Mouse (Mus musculus): ENCODE measurements around the gene Ube3b. TPM values are rescaled to one million over a fixed set of nuclear protein-coding genes. Genes with fewer than 3 reads are reported as not detected.

Gene Ube3b
- polyA plus RNA-seq, 1 experiment from 2014 or later, result 41.1 TPM

GRCm38 (mm10) chr5:114374409-114375213, 5.8 kb upstream of the Ube3b start:
- H3K9me3 ChIP-seq, result no peaks in the 10 kb centered on the region
- H3K36me3 ChIP-seq, result peaks cover 66% of the 10 kb centered on the region
- H3K27me3 ChIP-seq (replicated peaks), result no peaks in the 10 kb centered on the region
- H3K4me1 ChIP-seq, result peaks cover 100% of the 10 kb centered on the region
- peak overlapping the region; percentile 68 for H3K27ac ChIP-seq (replicated peaks)
- H3K9ac ChIP-seq, result no peak overlapping the region
- no peak overlapping the region for H3K4me3 ChIP-seq
- ATAC-seq (ENCODE audit: extremely low read depth, insufficient number of reproducible peaks, low FRiP score, low TSS enrichment), result no peak
- 76% methylated on average over 23 of the region's 23 CpGs for WGBS
- peak overlapping the region; percentile 18 for H3K4me2 ChIP-seq

DNA sequence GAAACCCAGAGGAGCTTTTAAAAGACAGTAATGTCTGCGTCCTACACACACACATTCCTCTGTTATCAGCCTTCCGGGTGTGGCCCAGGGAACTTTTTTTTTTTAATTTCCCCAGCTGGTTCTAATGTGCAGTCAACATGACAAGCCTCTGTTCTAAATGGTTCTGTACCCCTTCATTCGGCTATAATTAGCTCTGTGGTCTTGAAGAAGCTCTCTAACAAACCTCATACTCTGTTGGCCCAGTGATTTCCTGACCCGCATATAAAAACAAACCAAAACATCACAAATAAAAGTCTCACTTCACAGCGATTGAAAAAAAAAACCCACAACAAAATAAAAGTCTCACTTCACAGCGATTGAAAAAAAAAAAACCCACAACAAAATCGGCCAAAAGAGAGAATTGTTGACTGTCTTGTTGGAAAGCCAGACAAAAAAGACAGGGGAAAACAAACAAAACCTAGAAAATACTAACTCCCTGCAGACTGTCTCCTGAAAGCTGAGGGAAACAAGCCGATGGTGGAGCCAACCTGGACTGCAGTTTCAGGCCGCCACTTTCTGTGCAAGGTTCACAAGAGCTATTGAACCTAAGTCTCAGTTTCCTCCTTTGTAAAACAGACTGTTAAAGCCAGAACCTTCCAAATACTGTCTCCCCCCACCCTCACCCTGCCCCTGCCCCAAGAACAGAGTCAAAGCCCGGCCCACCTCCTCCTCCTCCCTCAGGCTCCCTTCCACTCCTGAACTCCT, 2.1 kb upstream of the Ube3b start:
- no peak for ATAC-seq (ENCODE audit: extremely low read depth, insufficient number of reproducible peaks, low FRiP score, low TSS enrichment)
- H3K9ac ChIP-seq, result peak overlapping the region; percentile 98
- H3K4me1 ChIP-seq, result peaks cover 82% of the 10 kb centered on the region
- peak overlapping the region; percentile 92 for H3K27ac ChIP-seq (replicated peaks)
- H3K36me3 ChIP-seq, result peaks cover 34% of the 10 kb centered on the region
- peak overlapping the region; percentile 95 for H3K4me2 ChIP-seq
- peak overlapping the region; percentile 94 for H3K4me3 ChIP-seq
- no peaks in the 10 kb centered on the region for H3K27me3 ChIP-seq (replicated peaks)
- H3K9me3 ChIP-seq, result no peaks in the 10 kb centered on the region
- WGBS, result 35% methylated on average over 10 of the region's 10 CpGs

- Histone ChIP-seq H3K4me3 (peak overlapping the region; percentile 94), H3K27ac (replicated peaks) (peak overlapping the region; percentile 92), H3K27me3 (replicated peaks) (no peaks in the 10 kb centered on the region), H3K4me2 (peak overlapping the region; percentile 95), H3K36me3 (peaks cover 33% of the 10 kb centered on the region), H3K9ac (peak overlapping the region; percentile 98), H3K4me1 (peaks cover 80% of the 10 kb centered on the region), H3K9me3 (no peaks in the 10 kb centered on the region)
- no peak for ATAC-seq (ENCODE audit: extremely low read depth, insufficient number of reproducible peaks, low FRiP score, low TSS enrichment)
- WGBS, result 39% methylated on average over 6 of the region's 6 CpGs
Measured at GRCm38 (mm10) chr5:114378936-114379335, 1.5 kb upstream of the Ube3b start.

GRCm38 (mm10) chr5:114379763-114380162, 644 bp upstream of the Ube3b start:
- Histone ChIP-seq H3K4me2 (peak overlapping the region; percentile 95), H3K9ac (peak overlapping the region; percentile 98), H3K4me3 (peak overlapping the region; percentile 94), H3K27ac (replicated peaks) (peak overlapping the region; percentile 92), H3K4me1 (peaks cover 72% of the 10 kb centered on the region), H3K9me3 (no peaks in the 10 kb centered on the region), H3K27me3 (replicated peaks) (no peaks in the 10 kb centered on the region), H3K36me3 (peaks cover 33% of the 10 kb centered on the region)
- 2% methylated on average over 20 of the region's 20 CpGs for WGBS
- ATAC-seq (ENCODE audit: extremely low read depth, insufficient number of reproducible peaks, low FRiP score, low TSS enrichment), result no peak

DNA sequence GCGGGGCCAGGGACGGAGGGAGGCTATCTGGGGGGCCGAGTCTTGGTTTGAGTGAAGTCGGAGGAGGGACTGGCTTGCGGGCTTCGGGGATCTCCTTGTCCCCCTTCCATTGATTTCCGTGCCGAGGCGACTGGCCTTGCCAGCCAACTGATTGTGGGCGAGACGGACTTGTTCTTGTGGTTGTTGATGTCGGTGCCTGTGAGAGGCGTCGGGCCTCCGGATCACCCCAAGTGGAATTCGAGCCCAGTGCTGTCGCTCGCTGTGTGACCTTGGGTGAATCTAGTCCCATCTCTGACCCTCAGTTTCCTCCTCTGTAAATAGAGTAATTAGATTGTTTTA, 575 bp downstream of the Ube3b start:
- Histone ChIP-seq H3K27ac (replicated peaks) (peak overlapping the region; percentile 92), H3K9me3 (no peaks in the 10 kb centered on the region), H3K27me3 (replicated peaks) (no peaks in the 10 kb centered on the region), H3K9ac (peak overlapping the region; percentile 98), H3K4me1 (peaks cover 60% of the 10 kb centered on the region), H3K4me2 (peak overlapping the region; percentile 95), H3K36me3 (peaks cover 36% of the 10 kb centered on the region), H3K4me3 (peak overlapping the region; percentile 94)
- WGBS, result 0% methylated on average over 18 of the region's 18 CpGs
- ATAC-seq (ENCODE audit: extremely low read depth, insufficient number of reproducible peaks, low FRiP score, low TSS enrichment), result no peak

GRCm38 (mm10) chr5:114383184-114383904, 2.9 kb downstream of the Ube3b start:
- WGBS, result 72% methylated on average over 9 of the region's 9 CpGs
- Histone ChIP-seq H3K27ac (replicated peaks) (no peak overlapping the region), H3K4me1 (peaks cover 36% of the 10 kb centered on the region), H3K9ac (no peak overlapping the region), H3K27me3 (replicated peaks) (no peaks in the 10 kb centered on the region), H3K36me3 (peaks cover 53% of the 10 kb centered on the region), H3K4me2 (no peak overlapping the region), H3K4me3 (no peak overlapping the region), H3K9me3 (no peaks in the 10 kb centered on the region)
- ATAC-seq (ENCODE audit: extremely low read depth, insufficient number of reproducible peaks, low FRiP score, low TSS enrichment), result no peak

GRCm38 (mm10) chr5:114384448-114384847, 4.0 kb downstream of the Ube3b start:
- no peak overlapping the region for H3K4me2 ChIP-seq
- WGBS, result 89% methylated on average over 8 of the region's 8 CpGs
- H3K4me1 ChIP-seq, result peaks cover 25% of the 10 kb centered on the region
- peaks cover 64% of the 10 kb centered on the region for H3K36me3 ChIP-seq
- no peak for ATAC-seq (ENCODE audit: extremely low read depth, insufficient number of reproducible peaks, low FRiP score, low TSS enrichment)
- H3K9ac ChIP-seq, result no peak overlapping the region
- H3K4me3 ChIP-seq, result no peak overlapping the region
- no peaks in the 10 kb centered on the region for H3K9me3 ChIP-seq
- H3K27me3 ChIP-seq (replicated peaks), result no peaks in the 10 kb centered on the region
- no peak overlapping the region for H3K27ac ChIP-seq (replicated peaks)

DNA sequence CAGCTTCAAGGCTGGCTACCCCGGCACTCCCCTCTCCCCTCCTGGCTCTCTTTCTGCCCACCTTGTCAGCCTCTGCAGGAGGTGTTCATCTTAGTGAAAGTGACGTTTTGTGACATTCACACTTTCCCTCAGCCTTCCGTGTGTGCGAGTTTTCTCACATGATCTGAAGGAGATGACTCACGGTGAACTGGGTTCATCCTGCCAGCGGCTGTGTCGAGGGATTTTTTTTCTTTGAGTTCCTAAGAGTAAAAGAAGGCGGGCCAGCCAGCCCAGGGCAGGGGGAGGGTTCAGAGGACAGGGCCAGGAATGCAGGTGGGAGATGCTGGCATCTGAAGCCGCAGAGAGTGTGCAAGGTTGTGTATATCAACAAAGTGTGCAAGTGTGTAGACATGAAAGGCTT, 12.8 kb downstream of the Ube3b start:
- H3K27ac ChIP-seq (replicated peaks), result no peak overlapping the region
- WGBS, result 82% methylated on average over 9 of the region's 9 CpGs

DNA sequence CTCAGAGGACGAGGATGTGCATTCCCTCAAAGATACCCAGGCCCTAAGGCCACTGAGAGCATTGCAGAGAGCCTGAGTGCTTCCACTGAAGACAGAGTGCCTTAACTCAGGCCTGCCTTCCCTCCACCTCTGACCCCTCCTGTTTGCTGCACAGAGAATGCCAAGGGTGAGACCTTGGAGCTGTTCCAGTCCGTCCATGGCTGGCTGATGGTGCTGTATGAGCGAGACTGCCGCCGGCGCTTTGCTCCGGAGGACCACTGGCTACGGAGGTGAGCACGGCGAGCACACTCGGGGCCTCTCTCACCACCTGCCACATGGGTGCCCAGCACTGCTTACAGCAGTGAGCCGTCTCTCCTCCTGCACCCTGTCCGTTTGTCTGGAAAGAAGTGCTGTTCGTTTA, 26.2 kb downstream of the Ube3b start:
- H3K9me3 ChIP-seq, result no peaks in the 10 kb centered on the region
- H3K9ac ChIP-seq, result no peak overlapping the region
- no peak for ATAC-seq (ENCODE audit: extremely low read depth, insufficient number of reproducible peaks, low FRiP score, low TSS enrichment)
- no peaks in the 10 kb centered on the region for H3K27me3 ChIP-seq (replicated peaks)
- WGBS, result 86% methylated on average over 14 of the region's 14 CpGs
- H3K4me2 ChIP-seq, result no peak overlapping the region
- H3K4me1 ChIP-seq, result no peaks in the 10 kb centered on the region
- H3K36me3 ChIP-seq, result peaks cover 100% of the 10 kb centered on the region
- no peak overlapping the region for H3K27ac ChIP-seq (replicated peaks)
- no peak overlapping the region for H3K4me3 ChIP-seq

More for the DNA sequence above, 12.8 kb downstream of the Ube3b start:
- ATAC-seq (ENCODE audit: extremely low read depth, insufficient number of reproducible peaks, low FRiP score, low TSS enrichment), result no peak
- Histone ChIP-seq H3K9me3 (no peaks in the 10 kb centered on the region), H3K4me2 (no peak overlapping the region), H3K9ac (no peak overlapping the region), H3K36me3 (peaks cover 95% of the 10 kb centered on the region), H3K4me3 (no peak overlapping the region), H3K4me1 (no peaks in the 10 kb centered on the region), H3K27me3 (replicated peaks) (no peaks in the 10 kb centered on the region)

DNA sequence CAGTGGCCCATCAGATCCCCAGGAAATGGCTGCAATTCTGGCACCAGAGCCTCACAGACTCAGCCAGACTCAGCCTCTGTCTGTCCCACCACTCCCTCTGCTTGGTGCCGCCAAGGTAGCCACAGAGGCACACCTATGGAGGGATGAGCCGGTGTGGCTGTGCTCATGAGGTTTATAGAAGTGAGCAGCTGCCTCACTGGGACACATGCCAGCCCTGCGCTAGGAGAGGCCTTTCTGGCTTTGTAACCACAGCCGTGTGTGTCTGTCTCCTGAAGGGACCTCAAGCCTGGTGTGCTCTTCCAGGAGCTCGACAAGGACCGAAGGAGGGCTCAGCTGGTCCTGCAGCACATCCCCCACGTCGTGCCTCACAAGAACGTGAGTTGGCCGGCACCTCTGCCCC, 26.9 kb downstream of the Ube3b start:
- no peak for ATAC-seq (ENCODE audit: extremely low read depth, insufficient number of reproducible peaks, low FRiP score, low TSS enrichment)
- Histone ChIP-seq H3K27me3 (replicated peaks) (no peaks in the 10 kb centered on the region), H3K36me3 (peaks cover 100% of the 10 kb centered on the region), H3K9ac (no peak overlapping the region), H3K27ac (replicated peaks) (no peak overlapping the region), H3K9me3 (no peaks in the 10 kb centered on the region), H3K4me1 (peaks cover 7% of the 10 kb centered on the region), H3K4me2 (no peak overlapping the region), H3K4me3 (no peak overlapping the region)
- WGBS, result 89% methylated on average over 10 of the region's 10 CpGs

- H3K27me3 ChIP-seq (replicated peaks), result no peaks in the 10 kb centered on the region
- H3K4me1 ChIP-seq, result peaks cover 12% of the 10 kb centered on the region
- H3K36me3 ChIP-seq, result peaks cover 100% of the 10 kb centered on the region
- H3K9ac ChIP-seq, result no peak overlapping the region
- no peak overlapping the region for H3K4me3 ChIP-seq
- H3K27ac ChIP-seq (replicated peaks), result no peak overlapping the region
- no peaks in the 10 kb centered on the region for H3K9me3 ChIP-seq
- ATAC-seq (ENCODE audit: extremely low read depth, insufficient number of reproducible peaks, low FRiP score, low TSS enrichment), result no peak
- 75% methylated on average over 9 of the region's 9 CpGs for WGBS
- no peak overlapping the region for H3K4me2 ChIP-seq
Measured at GRCm38 (mm10) chr5:114407810-114408209, 27.4 kb downstream of the Ube3b start.
